25 mouse cellular contexts compared by ENCODE assay signal in genomic region chr2:117118516-117118915, GRCm38 (mm10). TPM values are rescaled to one million over a fixed set of nuclear protein-coding genes. Genes with fewer than 3 reads are reported as not detected.
DNase-seq lines count a peak whose midpoint lies in the region; TF ChIP-seq lines count a peak whose summit lies in the region.
"Had no signal": no experiment of that assay in that cellular context is flagged by ENCODE, and none has a peak within 500 bp of the region (broad histone marks: within the 10 kb centered on the region; RNA-seq: fewer than 3 reads in every experiment).

No protein-coding gene starts in this region.

- no peak for TF ChIP-seq CTCF in gastrocnemius, adult 2 months (IDR thresholded peaks at IDR 0.05)
- no peak for TF ChIP-seq CTCF in E14TG2a.4 (conservative IDR thresholded peaks at IDR 0.05; ENCODE audit: low read length)

- H3K27ac ChIP-seq in gastrocnemius, adult 2 months: peak overlapping the region; percentile 98
- H3K27ac ChIP-seq in heart, embryonic 10.5 days: no peak overlapping the region
- H3K27ac ChIP-seq: forebrain, embryonic 13.5 days; midbrain, embryonic 12.5 days had no signal

- H3K4me1 ChIP-seq in E14TG2a.4 (replicated peaks; ENCODE audit: low read depth, low read length): peaks cover 30% of the 10 kb centered on the region
- H3K4me1 ChIP-seq in heart, embryonic 10.5 days: peaks cover 21% of the 10 kb centered on the region

- H3K4me3 ChIP-seq in gastrocnemius, adult 2 months: no peak overlapping the region
- peak overlapping the region; percentile 89; the same call in 1 of the 2 replicates for H3K4me3 ChIP-seq in E14TG2a.4 (replicated peaks; ENCODE audit: low read length)
- no peak overlapping the region for H3K4me3 ChIP-seq in heart, embryonic 10.5 days
- H3K4me3 ChIP-seq: erythroblast, embryonic 14.5 days; left cerebral cortex, adult 2 months had no signal

- intact Hi-C loops in gastrocnemius, adult 2 months (cut with DNase I): no loop called here
- intact Hi-C loops in gastrocnemius, postnatal 36 days (cut with DNase I): no loop called here

- no peaks in the 10 kb centered on the region for H3K9me3 ChIP-seq in E14TG2a.4 (ENCODE audit: low read length)
- H3K9me3 ChIP-seq in heart, embryonic 10.5 days: no peaks in the 10 kb centered on the region
- H3K9me3 ChIP-seq: forebrain, embryonic 13.5 days; heart, embryonic 13.5 days; hindbrain, embryonic 12.5 days; limb, embryonic 13.5 days; lung, embryonic 15.5 days; midbrain, embryonic 12.5 days; neural tube, embryonic 13.5 days had no signal

- DNase-seq in gastrocnemius, adult 2 months: no peak
- DNase-seq in gastrocnemius, postnatal 36 days: no peak
- DNase-seq in Muller cell, postnatal 12 days (ENCODE audit: inconsistent ontology term): peak; percentile 81
- peak; percentile 63 to 67 for DNase-seq in cerebellum, postnatal 10 days
- no peak for DNase-seq in adrenal gland, postnatal 36 days
- DNase-seq in heart, embryonic 10.5 days (ENCODE audit: low spot score): no peak
- DNase-seq in kidney, postnatal 10 days: no peak
- DNase-seq: adrenal gland, adult 8-10 months; gastrocnemius, postnatal 14 days; heart, adult 18-20 months; heart, postnatal 14 days; kidney, adult 11 months; kidney, postnatal 25 days; lung, postnatal 36 days; right cerebral cortex, postnatal 14 days had no signal

- no peaks in the 10 kb centered on the region for H3K36me3 ChIP-seq in E14TG2a.4 (ENCODE audit: insufficient read depth, low read length)
- H3K36me3 ChIP-seq in heart, embryonic 10.5 days: no peaks in the 10 kb centered on the region
- H3K36me3 ChIP-seq: heart, embryonic 13.5 days; hindbrain, embryonic 12.5 days; limb, embryonic 13.5 days; lung, embryonic 15.5 days; midbrain, embryonic 12.5 days; neural tube, embryonic 13.5 days had no signal

- peaks cover 40% of the 10 kb centered on the region for H3K27me3 ChIP-seq in E14TG2a.4 (ENCODE audit: insufficient read depth, low read length)
- no peaks in the 10 kb centered on the region for H3K27me3 ChIP-seq in heart, embryonic 10.5 days (ENCODE audit: insufficient read depth, poor library complexity, severe bottlenecking)
- H3K27me3 ChIP-seq: forebrain, embryonic 13.5 days; heart, embryonic 13.5 days; hindbrain, embryonic 12.5 days; limb, embryonic 13.5 days; lung, embryonic 15.5 days; neural tube, embryonic 13.5 days had no signal

- WGBS in heart, embryonic 10.5 days: 75% methylated on average over 2 of the region's 2 CpGs

RNA-seq across cellular contexts. Expression of gene Spred1, which starts 2.7 kb away (rescaled TPM):
- 1 to 10 TPM; 5.0 to 7.3 TPM for total RNA-seq in gastrocnemius, adult 2 months (2021)
- total RNA-seq in gastrocnemius, postnatal 36 days (2021): 1 to 10 TPM; 6.5 to 6.8 TPM
- total RNA-seq in adrenal gland, postnatal 36 days (2021): 100 to 1,000 TPM in 1 of 2 experiments, 10 to 100 TPM in 1; 97.2 to 101 TPM
- polyA plus RNA-seq in heart, embryonic 10.5 days (2016; fragmentation: Nextera tagmentation; extraction: Ambion mirVana): 6.7 and 7.0 TPM in 2 replicates

Comparison
In these comparisons a context has a peak if more than half of its experiments do, and no peak if none do; other contexts are left out.
1. DNase-seq: peak in Muller cell, postnatal 12 days (single experiment) and cerebellum, postnatal 10 days (2 of 2); none in gastrocnemius, adult 2 months (single experiment), gastrocnemius, postnatal 36 days (0 of 2), adrenal gland, postnatal 36 days (0 of 2), heart, embryonic 10.5 days (single experiment) and kidney, postnatal 10 days (single experiment).
2. RNA of gene Spred1, which starts 2.7 kb away (total RNA-seq): 97.2 to 101 TPM in adrenal gland, postnatal 36 days; 5.0 to 7.3 TPM in gastrocnemius, adult 2 months and 6.5 to 6.8 TPM in gastrocnemius, postnatal 36 days; every median in the first group is over 10 times any median in the second.